Mouse (Mus musculus) erythroblast, embryonic 14.5 days (primary cell): Measurements from ENCODE around the gene Hs3st2.

Experiments used
- GATA1 ChIP-seq: IDR thresholded peaks from 2 replicates; pipeline ENCODE4 v1.6.1; 2012; ENCODE audit warnings: low read length, inconsistent platforms, mixed read lengths
- TAL1 ChIP-seq: IDR thresholded peaks from 3 replicates; pipeline ENCODE4 v1.6.1; 2012; ENCODE audit warnings: low read length, inconsistent platforms, mixed read lengths

- no peak for TF ChIP-seq TAL1
- no peak for TF ChIP-seq GATA1
These were observed 19.8 kb downstream of the Hs3st2 start for GRCm38 (mm10) chr7:121411507-121411898.
